Mouse (Mus musculus): ENCODE measurements around the gene Dis3l. TPM values are rescaled to one million over a fixed set of nuclear protein-coding genes. Genes with fewer than 3 reads are reported as not detected.

The Dis3l gene
- polyA plus RNA-seq, 1 experiment: 94.9 TPM

DNA sequence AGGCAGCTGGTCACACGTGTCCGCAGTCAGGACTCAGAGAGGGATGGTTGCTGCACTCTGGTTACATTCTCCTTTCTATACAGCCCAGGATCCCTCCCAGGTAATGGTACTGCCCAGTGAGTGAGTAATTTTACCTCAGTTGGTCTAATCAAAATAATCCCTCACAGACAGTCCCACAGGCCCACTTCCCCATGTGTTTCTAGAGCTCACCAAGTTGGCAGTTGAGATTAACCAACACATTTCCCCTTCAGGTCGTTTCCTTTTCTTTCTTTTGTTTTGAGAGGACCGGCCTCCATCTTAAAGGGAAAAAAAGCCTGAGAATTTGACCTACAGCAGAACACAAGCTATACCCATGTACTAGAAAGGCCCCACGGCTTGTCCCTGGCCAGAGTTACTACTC lies 4.8 kb upstream of the Dis3l start:
- TF ChIP-seq CTCF (IDR thresholded peaks at IDR 0.05; ENCODE audit: control insufficient read depth, insufficient read depth, insufficient replicate concordance, low read depth, low read length) (no peak), POLR2A (IDR thresholded peaks at IDR 0.05; ENCODE audit: control insufficient read depth, low read depth, low read length) (no peak)

DNA sequence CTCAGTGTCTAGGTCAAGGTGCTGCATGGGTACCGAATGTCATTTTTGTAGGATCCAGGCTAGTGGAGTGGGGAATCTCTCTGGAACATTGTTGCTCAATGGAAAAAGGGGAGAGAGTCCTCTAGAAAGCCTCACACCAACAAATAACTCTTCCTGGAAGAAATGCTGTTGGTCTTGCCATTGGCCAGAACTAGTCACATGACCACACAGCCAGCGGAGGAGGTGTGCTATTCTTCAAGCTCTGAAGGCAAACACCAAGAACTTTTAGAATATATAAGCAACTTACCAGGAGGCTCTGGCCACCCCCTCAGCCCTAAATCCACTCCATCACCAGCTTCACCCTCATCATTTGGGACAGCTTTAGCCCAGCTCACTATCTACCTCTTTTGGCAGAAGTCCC lies 2.6 kb upstream of the Dis3l start:
- Histone ChIP-seq H3K36me3 (ENCODE audit: control insufficient read depth, insufficient read depth, low read length) (no peaks in the 10 kb centered on the region), H3K27ac (ENCODE audit: control insufficient read depth, insufficient read depth, low read depth, low read length) (no peak overlapping the region), H3K4me3 (ENCODE audit: control insufficient read depth, low read depth, low read length) (no peak overlapping the region), H3K27me3 (ENCODE audit: control insufficient read depth, insufficient read depth, low read length) (no peaks in the 10 kb centered on the region), H3K4me1 (ENCODE audit: control insufficient read depth, insufficient read depth, low read length) (peaks cover 2% of the 10 kb centered on the region)
- TF ChIP-seq CTCF (IDR thresholded peaks at IDR 0.05; ENCODE audit: control insufficient read depth, insufficient read depth, insufficient replicate concordance, low read depth, low read length): no peak
- no peak for TF ChIP-seq POLR2A (IDR thresholded peaks at IDR 0.05; ENCODE audit: control insufficient read depth, low read depth, low read length)

More for the DNA sequence above, 4.8 kb upstream of the Dis3l start:
- no peak overlapping the region for H3K27ac ChIP-seq (ENCODE audit: control insufficient read depth, insufficient read depth, low read depth, low read length)
- no peaks in the 10 kb centered on the region for H3K36me3 ChIP-seq (ENCODE audit: control insufficient read depth, insufficient read depth, low read length)
- no peaks in the 10 kb centered on the region for H3K27me3 ChIP-seq (ENCODE audit: control insufficient read depth, insufficient read depth, low read length)
- H3K4me1 ChIP-seq (ENCODE audit: control insufficient read depth, insufficient read depth, low read length): no peaks in the 10 kb centered on the region
- no peak overlapping the region for H3K4me3 ChIP-seq (ENCODE audit: control insufficient read depth, low read depth, low read length)

GRCm38 (mm10) chr9:64341671-64342070 lies 583 bp upstream of the Dis3l start:
- TF ChIP-seq POLR2A (IDR thresholded peaks at IDR 0.05; ENCODE audit: control insufficient read depth, low read depth, low read length): no peak
- Histone ChIP-seq H3K36me3 (ENCODE audit: control insufficient read depth, insufficient read depth, low read length) (peaks cover 3% of the 10 kb centered on the region), H3K27me3 (ENCODE audit: control insufficient read depth, insufficient read depth, low read length) (no peaks in the 10 kb centered on the region), H3K4me1 (ENCODE audit: control insufficient read depth, insufficient read depth, low read length) (peaks cover 2% of the 10 kb centered on the region), H3K4me3 (ENCODE audit: control insufficient read depth, low read depth, low read length) (peak overlapping the region; percentile 98; the same call in 1 of the 2 replicates), H3K27ac (ENCODE audit: control insufficient read depth, insufficient read depth, low read depth, low read length) (no peak overlapping the region)

DNA sequence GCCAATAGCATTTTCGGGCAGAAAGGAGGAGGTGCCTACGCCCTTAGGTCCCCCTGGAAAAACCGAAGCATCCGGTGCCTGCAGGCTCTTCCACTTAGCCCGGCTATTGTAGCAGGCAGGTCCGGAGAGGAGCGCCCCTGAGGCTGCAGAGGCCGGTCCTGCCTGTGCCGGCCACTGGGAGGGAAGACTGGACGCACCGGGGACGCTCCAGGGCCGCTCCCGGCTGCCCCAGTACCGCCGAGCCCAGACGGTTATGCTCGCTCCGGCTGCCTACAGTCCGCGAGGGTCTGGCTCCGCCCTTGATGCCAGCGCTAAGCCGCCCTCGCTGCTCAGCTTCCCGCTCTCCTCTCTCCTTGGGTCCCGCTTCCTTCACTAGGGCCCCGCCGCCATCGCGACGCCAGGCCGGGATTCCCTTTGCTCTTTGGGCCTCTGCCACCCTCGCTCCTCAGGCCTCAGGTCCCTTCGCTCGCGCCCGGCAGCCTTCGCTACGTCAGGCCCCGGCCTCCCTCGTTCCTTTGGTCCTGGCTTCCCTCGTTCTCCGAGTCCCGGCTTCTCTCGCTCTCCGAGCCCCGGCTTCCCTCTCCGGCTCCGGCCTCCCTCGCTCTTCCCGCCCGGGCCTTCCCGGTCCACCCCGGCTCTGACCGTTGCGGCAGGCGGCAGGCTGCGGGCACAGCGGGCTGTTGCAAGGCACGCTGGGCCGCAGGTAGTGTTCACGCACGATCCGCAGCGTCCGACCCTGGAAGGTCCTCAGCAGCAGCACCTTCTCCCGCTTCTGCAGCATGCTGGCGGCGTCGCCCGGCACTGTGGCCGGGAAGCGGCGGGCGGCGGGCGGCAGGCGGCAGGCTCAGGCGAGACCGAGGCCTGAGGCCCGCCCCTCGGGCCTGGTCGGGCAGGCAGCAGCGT lies 486 bp downstream of the Dis3l start:
- Histone ChIP-seq H3K4me1 (ENCODE audit: control insufficient read depth, insufficient read depth, low read length) (peaks cover 2% of the 10 kb centered on the region), H3K27ac (ENCODE audit: control insufficient read depth, insufficient read depth, low read depth, low read length) (peak overlapping the region; percentile 99), H3K27me3 (ENCODE audit: control insufficient read depth, insufficient read depth, low read length) (no peaks in the 10 kb centered on the region), H3K36me3 (ENCODE audit: control insufficient read depth, insufficient read depth, low read length) (peaks cover 3% of the 10 kb centered on the region), H3K4me3 (ENCODE audit: control insufficient read depth, low read depth, low read length) (peak overlapping the region; percentile 98)
- TF ChIP-seq CTCF (IDR thresholded peaks at IDR 0.05; ENCODE audit: control insufficient read depth, insufficient read depth, insufficient replicate concordance, low read depth, low read length) (no peak), POLR2A (IDR thresholded peaks at IDR 0.05; ENCODE audit: control insufficient read depth, low read depth, low read length) (peak; percentile 61)

DNA sequence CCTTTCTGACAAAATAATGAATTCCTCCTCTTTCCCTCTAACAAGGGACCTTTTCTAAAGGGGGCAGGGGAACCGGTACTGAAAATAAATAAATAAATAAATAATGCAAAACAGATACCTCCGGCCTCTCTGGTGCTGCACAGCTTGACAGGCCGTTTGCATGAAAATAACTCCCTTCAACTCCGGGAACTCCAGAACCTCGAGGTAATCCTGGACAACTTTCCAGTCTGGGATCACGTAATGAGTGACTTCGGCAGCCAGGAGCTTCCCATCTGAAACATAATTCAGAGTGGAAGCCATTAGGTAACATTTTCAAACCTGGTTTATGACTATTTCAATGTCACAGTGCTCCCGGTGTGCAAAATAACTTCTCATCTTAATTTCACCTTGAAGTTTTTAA lies 1.7 kb downstream of the Dis3l start:
- peaks cover 3% of the 10 kb centered on the region for H3K36me3 ChIP-seq (ENCODE audit: control insufficient read depth, insufficient read depth, low read length)
- peak overlapping the region; percentile 98 for H3K4me3 ChIP-seq (ENCODE audit: control insufficient read depth, low read depth, low read length)
- TF ChIP-seq CTCF (IDR thresholded peaks at IDR 0.05; ENCODE audit: control insufficient read depth, insufficient read depth, insufficient replicate concordance, low read depth, low read length): no peak
- no peak for TF ChIP-seq POLR2A (IDR thresholded peaks at IDR 0.05; ENCODE audit: control insufficient read depth, low read depth, low read length)
- H3K27ac ChIP-seq (ENCODE audit: control insufficient read depth, insufficient read depth, low read depth, low read length): no peak overlapping the region
- H3K4me1 ChIP-seq (ENCODE audit: control insufficient read depth, insufficient read depth, low read length): peaks cover 2% of the 10 kb centered on the region
- H3K27me3 ChIP-seq (ENCODE audit: control insufficient read depth, insufficient read depth, low read length): no peaks in the 10 kb centered on the region

DNA sequence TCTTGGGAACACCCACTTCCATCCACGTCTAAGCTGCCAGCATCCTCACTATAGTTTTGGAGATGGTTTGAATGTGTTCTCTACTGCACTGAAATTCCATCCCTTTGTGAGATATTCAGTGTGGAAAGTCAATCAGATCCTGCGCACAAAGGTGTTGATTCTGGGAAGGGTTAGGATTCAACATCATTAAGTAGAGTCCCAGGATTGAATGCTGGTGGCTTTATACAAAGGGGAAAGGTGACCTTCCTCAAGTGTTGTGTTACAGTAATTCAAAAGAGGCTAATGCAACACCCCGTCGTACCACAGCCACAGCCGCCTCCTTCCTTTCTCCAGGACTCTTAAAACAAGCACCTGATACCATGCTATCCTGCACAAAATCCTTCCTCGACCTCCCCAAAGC lies 5.3 kb downstream of the Dis3l start:
- Histone ChIP-seq H3K4me3 (ENCODE audit: control insufficient read depth, low read depth, low read length) (no peak overlapping the region), H3K27me3 (ENCODE audit: control insufficient read depth, insufficient read depth, low read length) (no peaks in the 10 kb centered on the region), H3K36me3 (ENCODE audit: control insufficient read depth, insufficient read depth, low read length) (peaks cover 3% of the 10 kb centered on the region), H3K4me1 (ENCODE audit: control insufficient read depth, insufficient read depth, low read length) (peaks cover 2% of the 10 kb centered on the region), H3K27ac (ENCODE audit: control insufficient read depth, insufficient read depth, low read depth, low read length) (no peak overlapping the region)
- TF ChIP-seq CTCF (IDR thresholded peaks at IDR 0.05; ENCODE audit: control insufficient read depth, insufficient read depth, insufficient replicate concordance, low read depth, low read length): no peak
- no peak for TF ChIP-seq POLR2A (IDR thresholded peaks at IDR 0.05; ENCODE audit: control insufficient read depth, low read depth, low read length)

DNA sequence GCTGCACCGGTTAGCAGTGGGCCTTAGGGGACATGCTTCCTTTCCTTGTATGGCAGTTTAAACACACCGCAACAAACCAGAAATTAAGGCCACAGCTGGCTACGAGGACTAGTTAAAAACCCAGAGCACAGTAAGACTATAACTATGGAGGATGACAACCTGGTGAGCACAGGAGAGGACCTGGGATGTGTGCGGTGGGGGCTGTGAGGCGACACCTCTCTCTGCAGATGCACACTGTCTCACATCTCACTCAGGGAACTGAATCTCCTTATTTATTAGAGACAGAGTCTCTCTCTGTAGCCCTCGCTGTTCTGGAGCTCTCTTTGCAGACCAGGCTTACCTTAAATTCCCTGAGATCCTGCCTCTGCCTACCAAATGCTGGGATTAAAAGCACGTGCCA lies 17.1 kb downstream of the Dis3l start:
- no peak overlapping the region for H3K27ac ChIP-seq (ENCODE audit: control insufficient read depth, insufficient read depth, low read depth, low read length)
- TF ChIP-seq CTCF (IDR thresholded peaks at IDR 0.05; ENCODE audit: control insufficient read depth, insufficient read depth, insufficient replicate concordance, low read depth, low read length) (no peak), POLR2A (IDR thresholded peaks at IDR 0.05; ENCODE audit: control insufficient read depth, low read depth, low read length) (no peak)
- H3K36me3 ChIP-seq (ENCODE audit: control insufficient read depth, insufficient read depth, low read length): peaks cover 1% of the 10 kb centered on the region
- no peaks in the 10 kb centered on the region for H3K27me3 ChIP-seq (ENCODE audit: control insufficient read depth, insufficient read depth, low read length)
- no peak overlapping the region for H3K4me3 ChIP-seq (ENCODE audit: control insufficient read depth, low read depth, low read length)
- H3K4me1 ChIP-seq (ENCODE audit: control insufficient read depth, insufficient read depth, low read length): no peaks in the 10 kb centered on the region
